Mouse (Mus musculus) ES-CJ7 (cell line): Measurements from ENCODE around the gene Poldip2.
"Not testable (repeated sequence)": the region's sequence is repeated elsewhere in the genome, so short reads cannot be mapped to it uniquely, and the experiment has no call there.

Experiments
- DNase-seq: peaks from one replicate; pipeline ENCODE4 v3.0.0; 2011; ENCODE audit warnings: low read depth, low spot score

Poldip2 gene

GRCm38 (mm10) chr11:78500623-78501202 lies 11.3 kb upstream of the Poldip2 start:
- DNase-seq, result no peak

- no peak for DNase-seq
These were observed 10.5 kb upstream of the Poldip2 start for GRCm38 (mm10) chr11:78501529-78501928.

- DNase-seq, result no peak
These were observed 8.9 kb upstream of the Poldip2 start, which contains the start of gene Sebox for GRCm38 (mm10) chr11:78502909-78503650. TSS of gene Sebox (plus strand) at chr11:78503447.

- no peak for DNase-seq
These were observed 6.6 kb upstream of the Poldip2 start for GRCm38 (mm10) chr11:78505430-78505829.

- peak; percentile 46 for DNase-seq
These were observed 2.8 kb upstream of the Poldip2 start for GRCm38 (mm10) chr11:78509148-78509547.

GRCm38 (mm10) chr11:78513106-78513790 lies 1.3 kb downstream of the Poldip2 start:
- peak; percentile 32 for DNase-seq

- peak; percentile 59 for DNase-seq
These were observed 3.7 kb downstream of the Poldip2 start for GRCm38 (mm10) chr11:78515549-78516325.

GRCm38 (mm10) chr11:78518931-78519330 lies 6.9 kb downstream of the Poldip2 start:
- DNase-seq, result peak; percentile 47

GRCm38 (mm10) chr11:78521880-78522279 lies 9.9 kb downstream of the Poldip2 start:
- no peak for DNase-seq

GRCm38 (mm10) chr11:78522481-78522997 lies 10.5 kb downstream of the Poldip2 start:
- DNase-seq, result peak; percentile 47

- no peak for DNase-seq
These were observed 11.4 kb downstream of the Poldip2 start for GRCm38 (mm10) chr11:78523241-78523955.

GRCm38 (mm10) chr11:78524838-78525237 lies 12.8 kb downstream of the Poldip2 start:
- no peak for DNase-seq

- DNase-seq, result no peak
These were observed 16.7 kb downstream of the Poldip2 start for GRCm38 (mm10) chr11:78528714-78529113.

- no peak for DNase-seq
These were observed 18.0 kb downstream of the Poldip2 start for GRCm38 (mm10) chr11:78530001-78530400.

- no peak for DNase-seq
These were observed 19.1 kb downstream of the Poldip2 start for GRCm38 (mm10) chr11:78531046-78531445.

GRCm38 (mm10) chr11:78531515-78531914 lies 19.5 kb downstream of the Poldip2 start:
- DNase-seq, result not testable (repeated sequence)

GRCm38 (mm10) chr11:78534516-78534915 lies 22.5 kb downstream of the Poldip2 start:
- DNase-seq, result no peak

- DNase-seq, result peak; percentile 77
These were observed 23.5 kb downstream of the Poldip2 start for GRCm38 (mm10) chr11:78535376-78536079.

GRCm38 (mm10) chr11:78536080-78536689 lies 24.2 kb downstream of the Poldip2 start, which contains the start of the genes Tnfaip1 and Ift20:
TSS of gene Tnfaip1 (minus strand) at chr11:78536332.
TSS of gene Ift20 (plus strand) at chr11:78536361.
- peak; percentile 100 for DNase-seq

GRCm38 (mm10) chr11:78536690-78537084 lies 24.7 kb downstream of the Poldip2 start:
- DNase-seq, result no peak
